Mouse (Mus musculus): ENCODE results near the gene Sde2.

- no peak for TF ChIP-seq CTCF (IDR thresholded peaks at IDR 0.05; ENCODE audit: low read depth)
- TF ChIP-seq EP300 (IDR thresholded peaks at IDR 0.05; ENCODE audit: low read depth), result peak; percentile 61
These were observed 37.7 kb downstream of the Sde2 start for GRCm38 (mm10) chr1:180888556-180889042.
